Mouse (Mus musculus) heart, embryonic 13.5 days (tissue): ENCODE results near the gene Gorasp1. TPM values are rescaled to one million over a fixed set of nuclear protein-coding genes. Genes with fewer than 3 reads are reported as not detected.

Experiments
- ATAC-seq: fragments of 200-750 bp; cut with Nextera tagmentation; 2 replicates; pipeline ENCODE4 v1.8.0; 2017; ENCODE audit warnings: moderate TSS enrichment; ENCODE audit not compliant: insufficient number of reproducible peaks, low FRiP score, low TSS enrichment; ENCODE audit errors: extremely low read depth
- H3K27ac ChIP-seq: fragments of 300-500 bp; sonication (generic); replicated peaks from 2 replicates; pipeline ENCODE4 v1.5.1; 2015; ENCODE audit warnings: moderate library complexity, mild to moderate bottlenecking, inconsistent platforms
- H3K27me3 ChIP-seq: fragments of 300-500 bp; sonication (generic); replicated peaks from 2 replicates; pipeline ENCODE4 v1.6.1; 2015; ENCODE audit warnings: mild to moderate bottlenecking, inconsistent platforms
- H3K36me3 ChIP-seq: fragments of 300-500 bp; sonication (generic); 2 replicates; pipeline ENCODE4 v1.6.1; 2015; ENCODE audit warnings: mild to moderate bottlenecking, inconsistent platforms
- H3K4me1 ChIP-seq: fragments of 300-500 bp; sonication (generic); 2 replicates; pipeline ENCODE4 v1.6.1; 2015; ENCODE audit warnings: inconsistent platforms
- H3K4me2 ChIP-seq: fragments of 300-500 bp; sonication (generic); 2 replicates; pipeline ENCODE4 v1.6.1; 2015; ENCODE audit warnings: inconsistent platforms, mild to moderate bottlenecking, moderate library complexity
- H3K4me3 ChIP-seq: fragments of 300-500 bp; sonication (generic); 2 replicates; pipeline ENCODE4 v1.5.1; 2015; ENCODE audit warnings: moderate library complexity, mild to moderate bottlenecking, inconsistent platforms
- H3K9ac ChIP-seq: fragments of 300-500 bp; sonication (generic); 2 replicates; pipeline ENCODE4 v1.6.1; 2015; ENCODE audit warnings: inconsistent platforms, mild to moderate bottlenecking, moderate library complexity
- H3K9me3 ChIP-seq: fragments of 300-500 bp; sonication (generic); 2 replicates; pipeline ENCODE4 v1.6.1; 2016; ENCODE audit warnings: inconsistent platforms
- WGBS: fragments of 180-500 bp; shearing (Covaris S2); methylation state at CpG from one replicate; pipeline ENCODE4 v1.1.7; 2015; ENCODE audit warnings: mixed read lengths; 5-methylcytosine and 5-hydroxymethylcytosine counted together
- polyA plus RNA-seq: library from polyadenylated mRNA; unstranded; fragments of >200 nt; fragmentation: Nextera tagmentation; extraction: Ambion mirVana; gene quantifications from 2 replicates; pipeline ENCODE4 v1.2.1, GENCODE M21; 2015

Gorasp1 gene
- polyA plus RNA-seq, 1 experiment from 2014 or later: 21.4 TPM

DNA sequence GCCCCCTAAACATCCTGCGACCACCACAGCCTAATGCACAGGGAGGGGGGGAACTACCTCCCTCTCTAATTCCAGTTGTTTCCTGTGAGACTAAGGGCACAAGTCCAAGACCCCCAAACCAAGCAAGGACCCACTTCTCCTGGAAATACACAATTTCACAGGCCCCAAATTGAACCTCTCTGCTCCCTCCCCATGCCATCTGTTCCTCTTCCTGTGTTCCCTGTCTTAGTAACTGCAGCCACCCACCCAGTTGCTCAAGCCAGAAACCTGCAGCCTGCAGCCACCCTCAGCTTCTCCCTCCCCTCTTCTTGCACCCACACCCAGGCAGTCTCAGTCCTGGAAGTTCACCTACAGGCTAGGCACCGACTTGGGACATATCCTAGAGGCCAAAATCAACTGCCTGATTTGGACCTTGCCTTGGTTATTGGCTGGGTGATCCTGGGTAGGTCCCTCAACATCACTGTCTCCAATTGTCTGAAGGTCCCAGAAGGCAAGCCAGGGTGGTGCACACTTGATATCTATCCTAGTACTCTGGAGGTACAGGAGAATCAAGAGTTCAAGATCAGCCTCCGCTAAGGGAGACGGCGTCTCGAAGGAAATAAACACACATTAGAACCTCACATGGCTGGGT, 41.6 kb upstream of the Gorasp1 start:
- H3K36me3 ChIP-seq: peaks cover 17% of the 10 kb centered on the region
- H3K4me1 ChIP-seq: peaks cover 69% of the 10 kb centered on the region
- WGBS: 78% methylated on average over 6 of the region's 6 CpGs
- no peak for ATAC-seq
- 0 out of 2 replicates have a peak overlapping the region, but pooled peaks have one; percentile 100 for H3K27ac ChIP-seq
- no peaks in the 10 kb centered on the region for H3K27me3 ChIP-seq
- H3K9ac ChIP-seq: peak overlapping the region; percentile 65; the same call in 1 of the 2 replicates
- no peak overlapping the region for H3K4me2 ChIP-seq
- no peak overlapping the region for H3K4me3 ChIP-seq
- H3K9me3 ChIP-seq: no peaks in the 10 kb centered on the region

DNA sequence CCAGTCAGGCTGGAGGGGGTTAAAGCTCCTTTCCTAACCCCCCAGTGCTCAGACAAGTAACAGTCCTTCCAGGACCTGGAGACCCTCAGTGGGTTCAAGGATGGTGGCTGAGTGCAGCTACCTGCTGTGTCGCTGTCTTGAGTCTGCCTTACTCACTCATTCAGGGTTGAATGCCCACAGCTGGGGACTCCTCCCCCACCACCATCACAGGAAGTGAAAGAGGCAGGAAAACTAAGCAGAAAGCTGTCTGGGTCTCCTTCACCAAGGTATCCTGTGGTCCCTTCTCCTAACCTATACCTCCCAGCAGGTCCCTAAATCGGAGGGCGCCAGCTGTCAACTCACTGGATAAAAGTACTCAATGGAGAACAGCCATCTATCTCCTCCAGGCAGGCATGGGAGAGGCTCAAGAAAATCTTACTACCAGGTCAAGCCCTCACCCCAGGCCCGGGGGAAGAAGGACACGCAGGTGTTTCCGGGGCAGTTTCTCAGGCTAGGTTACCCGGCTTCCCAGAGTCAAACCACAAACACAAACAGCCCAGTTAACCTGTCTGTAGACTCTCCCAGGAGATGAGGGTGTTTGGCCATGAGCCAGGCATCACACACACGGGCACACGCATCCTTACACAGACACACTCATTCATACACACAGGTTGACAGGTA, 40.9 kb upstream of the Gorasp1 start:
- Histone ChIP-seq H3K27me3 (no peaks in the 10 kb centered on the region), H3K9me3 (no peaks in the 10 kb centered on the region), H3K27ac (peak overlapping the region; percentile 78), H3K4me2 (peak overlapping the region; percentile 45), H3K4me1 (peaks cover 67% of the 10 kb centered on the region), H3K4me3 (0 out of 2 replicates have a peak overlapping the region, but pooled peaks have one; percentile 6), H3K36me3 (peaks cover 23% of the 10 kb centered on the region), H3K9ac (peak overlapping the region; percentile 65)
- WGBS: 51% methylated on average over 9 of the region's 9 CpGs
- no peak for ATAC-seq

DNA sequence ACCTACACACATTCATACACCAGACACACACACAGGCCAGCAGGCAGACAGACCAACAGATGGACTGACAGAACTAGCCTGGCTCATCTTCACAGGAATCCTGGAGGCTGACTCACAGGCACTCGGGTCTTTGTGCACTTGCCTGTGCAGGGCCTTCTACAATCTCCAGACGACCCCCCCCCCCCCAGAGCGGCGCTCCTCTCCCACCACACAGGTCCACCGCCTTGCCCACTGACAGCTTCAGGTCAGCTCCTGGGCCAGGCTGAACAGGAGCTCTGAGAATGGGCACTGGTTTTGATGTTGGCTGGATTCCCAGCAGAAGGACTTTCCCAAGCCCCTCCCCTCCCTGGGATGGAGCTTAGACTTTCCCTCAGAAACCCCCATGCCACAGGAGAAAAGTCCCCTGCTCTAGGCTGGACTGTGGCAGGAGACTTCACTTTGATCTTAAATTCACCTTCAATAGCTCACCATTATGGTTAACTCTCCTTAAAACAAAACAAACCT, 40.2 kb upstream of the Gorasp1 start:
- no peak for ATAC-seq
- Histone ChIP-seq H3K9me3 (no peaks in the 10 kb centered on the region), H3K27ac (peak overlapping the region; percentile 78), H3K9ac (peak overlapping the region; percentile 65), H3K4me3 (0 out of 2 replicates have a peak overlapping the region, but pooled peaks have one; percentile 6), H3K4me2 (peak overlapping the region; percentile 45), H3K4me1 (peaks cover 65% of the 10 kb centered on the region), H3K36me3 (peaks cover 30% of the 10 kb centered on the region), H3K27me3 (no peaks in the 10 kb centered on the region)
- 16% methylated on average over 5 of the region's 5 CpGs for WGBS

DNA sequence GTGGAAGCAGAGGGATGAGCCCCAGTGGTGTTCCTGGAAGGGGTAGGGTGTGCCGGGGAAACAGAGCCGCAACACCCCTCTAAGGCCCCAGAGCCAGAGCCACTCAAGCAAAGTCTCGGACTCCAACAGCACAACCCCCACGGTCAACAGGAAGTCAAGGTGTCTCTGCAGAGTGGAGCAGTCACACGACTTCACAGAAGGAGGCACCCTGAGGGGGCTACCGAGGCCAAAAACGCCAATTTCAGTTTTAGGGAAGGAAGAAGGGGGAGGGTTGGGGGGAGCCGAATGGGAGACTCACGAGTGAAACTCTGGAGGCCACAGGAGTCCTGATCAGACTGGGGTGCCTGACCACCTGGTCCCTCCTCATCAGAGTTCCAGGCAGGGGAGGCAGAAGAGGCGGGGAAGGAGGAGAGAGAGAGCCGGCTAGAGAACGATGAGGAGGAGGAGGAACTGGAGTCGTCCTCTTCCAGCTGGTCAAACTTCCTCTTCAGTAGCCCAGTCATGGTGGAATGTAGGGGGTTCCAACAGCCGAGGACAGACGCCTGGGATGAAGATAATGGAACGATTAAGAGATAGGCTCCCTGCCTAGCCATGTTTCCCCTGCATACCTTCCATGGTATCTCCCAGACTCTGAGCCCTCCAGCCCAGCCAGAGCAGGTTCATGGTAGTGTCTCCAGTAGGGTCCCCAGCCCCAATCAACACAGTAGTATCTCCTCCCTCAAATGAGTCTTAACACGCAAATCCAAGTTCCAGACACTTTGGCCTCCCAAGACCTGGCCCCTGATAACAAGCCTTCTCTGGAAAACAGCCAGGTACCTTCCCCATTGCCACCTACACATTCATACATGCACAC, 39.6 kb upstream of the Gorasp1 start:
- 22% methylated on average over 17 of the region's 17 CpGs for WGBS
- Histone ChIP-seq H3K4me1 (peaks cover 58% of the 10 kb centered on the region), H3K9ac (peak overlapping the region; percentile 65), H3K4me3 (peak overlapping the region; percentile 4; the same call in 1 of the 2 replicates), H3K9me3 (no peaks in the 10 kb centered on the region), H3K27me3 (no peaks in the 10 kb centered on the region), H3K36me3 (peaks cover 37% of the 10 kb centered on the region), H3K27ac (peak overlapping the region; percentile 78), H3K4me2 (peak overlapping the region; percentile 45)
- no peak for ATAC-seq

DNA sequence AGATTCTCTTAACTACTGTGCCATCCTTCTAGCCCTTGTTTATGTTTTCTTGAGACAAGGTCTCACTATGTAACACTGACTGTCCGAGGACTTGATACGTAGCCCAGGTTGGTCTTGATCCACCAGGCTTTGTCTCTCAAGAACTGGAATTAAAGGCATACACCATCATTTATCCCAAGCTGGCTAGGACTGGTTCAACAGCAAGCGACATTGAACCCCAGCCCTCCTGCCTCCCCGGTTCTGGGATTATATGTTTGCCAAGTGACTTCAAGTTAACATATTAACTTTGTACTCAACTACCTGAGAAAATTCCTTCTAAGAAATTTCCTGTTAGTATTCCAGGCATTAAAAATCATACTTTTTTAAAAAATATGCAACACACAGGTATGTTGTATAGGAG, 37.9 kb upstream of the Gorasp1 start:
- no peak for ATAC-seq
- Histone ChIP-seq H3K9ac (no peak overlapping the region), H3K4me3 (no peak overlapping the region), H3K27me3 (no peaks in the 10 kb centered on the region), H3K4me1 (peaks cover 54% of the 10 kb centered on the region), H3K9me3 (no peaks in the 10 kb centered on the region), H3K4me2 (no peak overlapping the region), H3K27ac (no peak overlapping the region), H3K36me3 (peaks cover 46% of the 10 kb centered on the region)
- 93% methylated on average over 4 of the region's 4 CpGs for WGBS

DNA sequence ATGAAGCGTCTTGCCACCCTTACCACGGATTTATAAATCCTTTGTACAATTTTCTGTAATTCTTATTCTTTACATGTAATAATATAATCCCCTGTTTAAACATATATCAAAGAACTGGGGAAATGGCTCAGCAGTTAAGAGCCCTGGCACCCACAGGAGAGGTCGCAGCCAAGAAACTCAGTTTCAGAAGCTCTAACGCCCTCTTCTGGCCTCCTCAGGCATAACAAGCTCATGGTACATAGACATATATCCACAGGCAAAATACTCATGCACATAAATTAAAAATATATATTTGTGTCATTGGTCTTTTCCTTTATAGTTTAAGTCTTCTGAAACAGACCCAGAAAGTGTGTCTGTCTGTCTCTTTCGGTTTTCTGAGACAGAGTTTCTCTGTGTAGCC, 37.2 kb upstream of the Gorasp1 start:
- Histone ChIP-seq H3K9me3 (no peaks in the 10 kb centered on the region), H3K4me1 (peaks cover 53% of the 10 kb centered on the region), H3K9ac (no peak overlapping the region), H3K27ac (no peak overlapping the region), H3K4me2 (no peak overlapping the region), H3K36me3 (peaks cover 46% of the 10 kb centered on the region), H3K4me3 (no peak overlapping the region), H3K27me3 (no peaks in the 10 kb centered on the region)
- ATAC-seq: no peak
- 79% methylated on average over 5 of the region's 5 CpGs for WGBS

DNA sequence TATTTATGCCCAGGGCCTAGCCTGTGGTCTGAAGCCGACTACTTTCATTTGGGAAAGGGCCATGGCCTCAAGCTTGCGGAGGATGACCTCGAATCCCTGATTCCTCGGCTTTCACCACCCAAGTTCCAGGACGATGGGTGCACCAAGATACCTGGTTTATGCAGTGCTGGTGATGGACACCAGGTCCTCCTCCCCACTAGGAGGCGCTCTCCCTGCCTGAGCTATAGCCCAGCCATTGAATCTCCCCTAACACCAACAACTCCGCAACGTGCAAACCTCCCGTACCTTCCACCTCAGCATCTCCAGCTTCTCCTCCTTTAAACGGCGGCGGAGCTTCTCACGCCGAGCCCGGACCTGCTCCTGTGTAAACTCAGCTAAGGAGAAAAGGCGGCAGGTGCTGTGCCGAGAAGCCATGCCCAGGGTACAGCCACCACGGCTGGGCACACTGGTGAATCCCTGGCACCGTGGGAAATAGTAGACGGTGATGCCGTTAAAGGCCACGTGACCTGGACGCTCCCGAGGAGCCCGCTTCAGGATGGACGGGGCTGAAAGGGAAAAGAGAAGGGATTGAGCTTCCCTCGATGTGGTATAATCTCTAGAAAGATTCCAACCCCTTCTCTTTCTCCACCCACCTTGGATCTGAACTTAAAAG, 36.6 kb upstream of the Gorasp1 start:
- H3K4me1 ChIP-seq: peaks cover 53% of the 10 kb centered on the region
- peaks cover 46% of the 10 kb centered on the region for H3K36me3 ChIP-seq
- 89% methylated on average over 27 of the region's 27 CpGs for WGBS
- H3K4me2 ChIP-seq: no peak overlapping the region
- H3K9me3 ChIP-seq: no peaks in the 10 kb centered on the region
- H3K4me3 ChIP-seq: no peak overlapping the region
- no peak overlapping the region for H3K27ac ChIP-seq
- no peak for ATAC-seq
- H3K9ac ChIP-seq: no peak overlapping the region
- H3K27me3 ChIP-seq: no peaks in the 10 kb centered on the region

DNA sequence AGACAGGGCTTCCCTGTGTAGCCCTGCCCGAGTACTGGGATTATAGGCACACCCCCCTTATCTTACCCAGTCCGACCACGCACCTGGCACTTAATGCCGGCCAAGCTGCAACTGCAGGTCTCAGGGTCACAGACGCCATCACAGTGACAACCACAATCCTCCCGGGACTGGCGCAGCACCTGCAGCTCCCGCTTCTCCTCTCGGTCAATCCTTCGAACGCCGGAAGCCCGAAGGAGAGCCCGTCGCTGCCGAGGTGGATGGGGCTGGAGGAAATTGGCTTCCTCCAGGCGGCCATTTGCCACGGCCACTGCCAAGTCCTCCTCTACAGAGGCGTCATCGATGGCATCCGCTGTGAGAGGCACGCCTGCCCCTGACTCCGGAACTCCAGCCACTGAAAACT, 35.9 kb upstream of the Gorasp1 start:
- no peak overlapping the region for H3K4me2 ChIP-seq
- H3K9ac ChIP-seq: no peak overlapping the region
- no peak for ATAC-seq
- H3K4me3 ChIP-seq: no peak overlapping the region
- no peak overlapping the region for H3K27ac ChIP-seq
- no peaks in the 10 kb centered on the region for H3K27me3 ChIP-seq
- peaks cover 46% of the 10 kb centered on the region for H3K36me3 ChIP-seq
- WGBS: 92% methylated on average over 23 of the region's 23 CpGs
- peaks cover 49% of the 10 kb centered on the region for H3K4me1 ChIP-seq
- no peaks in the 10 kb centered on the region for H3K9me3 ChIP-seq

DNA sequence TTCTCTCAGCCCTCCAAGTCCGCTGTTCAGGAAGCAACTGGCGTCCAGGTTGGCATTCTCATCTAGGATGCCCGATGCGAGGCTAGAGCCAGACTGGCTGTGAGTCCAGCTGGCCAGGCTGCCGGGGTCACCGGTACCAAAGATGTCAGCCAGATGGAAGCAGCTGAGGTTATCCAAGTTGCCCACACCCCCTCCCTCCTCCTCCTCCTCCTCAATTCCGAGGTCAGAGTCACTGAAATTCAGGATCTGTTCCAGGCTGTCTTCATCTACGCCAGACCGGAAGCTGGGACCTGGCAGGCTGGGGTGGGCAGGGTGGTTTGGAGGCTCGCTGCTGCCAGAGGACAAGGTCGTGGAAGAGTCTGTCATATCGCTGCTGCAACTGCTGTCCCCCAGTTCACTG, 35.2 kb upstream of the Gorasp1 start:
- no peaks in the 10 kb centered on the region for H3K27me3 ChIP-seq
- H3K9me3 ChIP-seq: no peaks in the 10 kb centered on the region
- H3K27ac ChIP-seq: no peak overlapping the region
- 84% methylated on average over 12 of the region's 12 CpGs for WGBS
- H3K9ac ChIP-seq: no peak overlapping the region
- H3K36me3 ChIP-seq: peaks cover 46% of the 10 kb centered on the region
- H3K4me1 ChIP-seq: peaks cover 42% of the 10 kb centered on the region
- H3K4me3 ChIP-seq: no peak overlapping the region
- H3K4me2 ChIP-seq: no peak overlapping the region
- no peak for ATAC-seq

DNA sequence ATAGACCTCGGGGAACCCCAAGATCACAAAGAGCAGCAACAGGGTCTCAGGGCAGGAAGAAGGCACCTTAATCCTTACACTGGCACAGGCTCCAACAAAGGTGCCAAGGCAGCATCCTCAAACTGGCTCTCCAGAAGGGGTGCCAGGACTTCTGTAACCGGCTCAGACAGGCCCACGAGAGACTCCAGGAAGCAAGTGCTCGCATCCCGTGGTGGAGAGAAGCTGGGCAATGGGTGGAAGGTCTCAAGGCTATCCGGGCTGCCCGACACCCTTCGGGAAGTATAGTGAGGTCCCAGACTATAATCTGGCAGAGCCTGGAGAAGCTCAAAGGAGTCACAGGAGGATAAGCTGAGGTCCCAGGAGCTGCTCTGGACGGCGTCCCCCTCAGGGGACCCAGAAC, 34.8 kb upstream of the Gorasp1 start:
- H3K9ac ChIP-seq: no peak overlapping the region
- 89% methylated on average over 10 of the region's 10 CpGs for WGBS
- no peak for ATAC-seq
- peaks cover 38% of the 10 kb centered on the region for H3K4me1 ChIP-seq
- H3K27me3 ChIP-seq: no peaks in the 10 kb centered on the region
- no peaks in the 10 kb centered on the region for H3K9me3 ChIP-seq
- no peak overlapping the region for H3K4me2 ChIP-seq
- no peak overlapping the region for H3K4me3 ChIP-seq
- no peak overlapping the region for H3K27ac ChIP-seq
- H3K36me3 ChIP-seq: peaks cover 46% of the 10 kb centered on the region
